Mouse (Mus musculus) brain, embryonic 18.5 days (tissue): ENCODE data around the gene Cdon.

ENCODE experiments used
- DNase-seq: peaks from one replicate; pipeline ENCODE4 v3.0.0-alpha.2; 2012; ENCODE audit warnings: low read depth, low spot score

The Cdon gene

GRCm38 (mm10) chr9:35435565-35435964 is 14.6 kb downstream of the Cdon start:
- DNase-seq: no peak

GRCm38 (mm10) chr9:35438286-35439061 is 17.5 kb downstream of the Cdon start:
- no peak for DNase-seq

GRCm38 (mm10) chr9:35439062-35439442 is 18.1 kb downstream of the Cdon start:
- DNase-seq: no peak

GRCm38 (mm10) chr9:35439754-35440153 is 18.8 kb downstream of the Cdon start:
- no peak for DNase-seq

- no peak for DNase-seq
Observed at GRCm38 (mm10) chr9:35442476-35442875, 21.5 kb downstream of the Cdon start.

GRCm38 (mm10) chr9:35443618-35444511 is 22.9 kb downstream of the Cdon start:
- DNase-seq: no peak

GRCm38 (mm10) chr9:35444512-35444886 is 23.6 kb downstream of the Cdon start:
- DNase-seq: no peak

GRCm38 (mm10) chr9:35446916-35447315 is 26.0 kb downstream of the Cdon start:
- DNase-seq: no peak

- DNase-seq: no peak
Observed at GRCm38 (mm10) chr9:35453311-35453710, 32.4 kb downstream of the Cdon start.

- DNase-seq: no peak
Observed at GRCm38 (mm10) chr9:35459594-35459993, 38.7 kb downstream of the Cdon start.

- no peak for DNase-seq
Observed at GRCm38 (mm10) chr9:35467264-35467817, 46.4 kb downstream of the Cdon start.

GRCm38 (mm10) chr9:35468913-35469312 is 48.0 kb downstream of the Cdon start:
- DNase-seq: no peak

GRCm38 (mm10) chr9:35474104-35474724 is 53.3 kb downstream of the Cdon start:
- no peak for DNase-seq

GRCm38 (mm10) chr9:35475394-35475793 is 54.5 kb downstream of the Cdon start:
- DNase-seq: no peak

GRCm38 (mm10) chr9:35479456-35479855 is 58.5 kb downstream of the Cdon start:
- no peak for DNase-seq

- no peak for DNase-seq
Observed at GRCm38 (mm10) chr9:35482014-35482898, 61.3 kb downstream of the Cdon start.

GRCm38 (mm10) chr9:35483949-35484348 is 63.0 kb downstream of the Cdon start:
- DNase-seq: no peak

GRCm38 (mm10) chr9:35486616-35487015 is 65.7 kb downstream of the Cdon start:
- no peak for DNase-seq

GRCm38 (mm10) chr9:35488496-35488895 is 67.6 kb downstream of the Cdon start:
- no peak for DNase-seq

GRCm38 (mm10) chr9:35491109-35491866 is 70.4 kb downstream of the Cdon start:
- DNase-seq: no peak
